Mouse (Mus musculus) mouse embryonic stem cell (cell line): ENCODE results near the gene Gm6502.
"Not testable (repeated sequence)": the region's sequence is repeated elsewhere in the genome, so short reads cannot be mapped to it uniquely, and the experiment has no call there.

Experiments used
- in situ Hi-C, 2 experiments: fragments of 300-500 bp; cut with MboI; formaldehyde crosslinking; loops; 1 replicate in 1 of 2; 3 replicates in 1 of 2; pipeline ENCODE4 v1.14.3; 2019 to 2020; ENCODE audit warnings: low sequenced_read_pairs in 2 of 2, low pct_unique_long_range_greater_than_20kb in 1 of 2, mixed read lengths in 1 of 2; ENCODE audit not compliant: unreplicated experiment in 1 of 2

Gm6502 gene

DNA sequence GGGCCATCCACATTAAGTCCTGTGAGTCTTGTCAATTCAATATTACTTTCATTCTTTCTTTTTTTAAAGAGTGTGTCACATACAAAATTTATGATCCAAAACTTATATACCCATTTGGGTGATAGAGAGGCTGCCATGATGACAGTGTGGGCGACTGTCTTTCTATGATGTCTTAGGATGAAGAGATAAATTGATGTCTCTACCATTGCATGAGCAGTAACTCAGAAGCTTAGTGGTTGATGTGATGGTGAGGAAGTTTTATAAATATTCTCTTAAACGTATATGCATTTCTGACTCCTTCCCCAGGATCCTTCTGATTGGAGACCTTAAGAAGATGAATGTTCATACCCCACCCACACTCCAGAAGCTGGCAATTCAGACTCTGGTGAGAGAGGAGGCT lies at the start of gene Gm6502:
TSS of gene Gm6502 (plus strand) at position 301 of the 400 bp plus-strand sequence.
- in situ Hi-C loops = not testable (repeated sequence)

GRCm38 (mm10) chr5:94306696-94307095 lies 7.5 kb upstream of the Gm6502 start, which contains the start of gene A430089I19Rik:
A430089I19Rik (minus strand) TSS chr5:94306796.
- in situ Hi-C loops = not testable (repeated sequence)

DNA sequence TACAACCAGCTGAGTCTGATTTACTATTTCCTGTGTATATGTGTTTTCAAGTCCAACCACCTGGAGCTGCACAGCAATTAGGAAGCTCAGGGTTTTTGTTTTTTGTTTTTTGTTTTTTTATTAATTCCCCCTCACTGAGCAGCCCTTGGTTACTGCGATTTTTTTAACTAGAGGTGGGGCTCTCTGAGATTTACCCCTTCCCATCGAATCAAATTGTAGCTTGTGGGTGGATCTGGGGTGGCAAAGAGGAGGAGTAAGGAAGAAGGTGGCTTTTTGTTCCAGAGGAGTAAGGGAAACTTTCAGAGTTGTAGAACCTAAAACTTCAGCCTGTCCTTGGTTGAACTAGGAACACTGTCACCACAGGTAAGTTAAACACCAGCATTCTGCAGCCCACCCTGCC lies 25.2 kb downstream of the Gm6502 start, which contains the start of gene AA792892:
TSS of gene AA792892 (plus strand) at position 301 of the 400 bp plus-strand sequence.
- in situ Hi-C loops = not testable (repeated sequence)
